Mouse (Mus musculus) MEL (cell line): ENCODE measurements at regions not wholly inside any gene's neighbourhood (a gene's known extent, or its start where the extent isn't known, plus 50 kb on each side); places are given as distances from the start of the nearest gene placed in this dataset.

ENCODE experiments used
- DNase-seq: peaks from one replicate; pipeline ENCODE4 v3.0.0; 2011; ENCODE audit warnings: low read depth, low spot score
- H3K27ac ChIP-seq: 2 replicates; pipeline ENCODE4 v1.5.1; 2012; ENCODE audit warnings: low read depth, mild to moderate bottlenecking, control low read depth, low read length, moderate library complexity; ENCODE audit not compliant: control insufficient read depth
- H3K27me3 ChIP-seq, 2 experiments: fragments of 150-350 bp in 1 of 2; sonication (generic) in 1 of 2; 2 replicates each; pipeline ENCODE4 v1.6.1; 2012; ENCODE audit warnings: low read length in 2 of 2, mild to moderate bottlenecking in 2 of 2, improper control_type of control experiment in 1 of 2, moderate library complexity in 1 of 2; ENCODE audit not compliant: insufficient read depth in 2 of 2, control insufficient read depth in 1 of 2
- H3K36me3 ChIP-seq, 2 experiments: 2 replicates each; pipeline ENCODE4 v1.6.1; 2012 to 2014; ENCODE audit warnings: low read length in 2 of 2, improper control_type of control experiment in 1 of 2, inconsistent platforms in 1 of 2, mild to moderate bottlenecking in 1 of 2; ENCODE audit not compliant: insufficient read depth in 2 of 2, control insufficient read depth in 1 of 2
- H3K4me1 ChIP-seq, 2 experiments: fragments of 150-350 bp in 1 of 2; sonication (generic) in 1 of 2; 2 replicates each; pipeline ENCODE4 v1.6.1; 2012; ENCODE audit warnings: low read length in 2 of 2, improper control_type of control experiment in 1 of 2, mild to moderate bottlenecking in 1 of 2; ENCODE audit not compliant: insufficient read depth in 2 of 2, control insufficient read depth in 1 of 2
- H3K4me3 ChIP-seq, 2 experiments: fragments of 150-350 bp in 1 of 2; sonication (generic) in 1 of 2; 2 replicates each; pipeline ENCODE4 v1.5.1; 2012; ENCODE audit warnings: low read depth in 2 of 2, low read length in 2 of 2, mild to moderate bottlenecking in 2 of 2, moderate library complexity in 2 of 2, control low read depth in 1 of 2, improper control_type of control experiment in 1 of 2; ENCODE audit not compliant: control insufficient read depth in 1 of 2, insufficient read depth in 1 of 2
- H3K79me2 ChIP-seq: 2 replicates; pipeline ENCODE4 v1.6.1; 2012; ENCODE audit warnings: mild to moderate bottlenecking, low read length, moderate library complexity; ENCODE audit not compliant: control insufficient read depth, poor library complexity, insufficient read depth
- H3K9ac ChIP-seq: 2 replicates; pipeline ENCODE4 v1.6.1; 2012; ENCODE audit warnings: low read depth, mild to moderate bottlenecking, control low read depth, low read length, moderate library complexity; ENCODE audit not compliant: control insufficient read depth, poor library complexity, severe bottlenecking
- H3K9me3 ChIP-seq: fragments of 150-350 bp; sonication (generic); replicated peaks from 2 replicates; pipeline ENCODE4 v1.6.1; 2012; ENCODE audit warnings: mild to moderate bottlenecking, low read length, improper control_type of control experiment, moderate library complexity; ENCODE audit not compliant: insufficient read depth
- BHLHE40 ChIP-seq: IDR thresholded peaks from 2 replicates; pipeline ENCODE4 v1.6.1; 2012; ENCODE audit warnings: low read depth, mild to moderate bottlenecking, inconsistent platforms, low read length, improper control_type of control experiment, borderline replicate concordance
- CHD1 ChIP-seq: IDR thresholded peaks from 2 replicates; pipeline ENCODE4 v1.6.1; 2012; ENCODE audit warnings: low read depth, mild to moderate bottlenecking, inconsistent platforms, low read length, improper control_type of control experiment
- CTCF ChIP-seq, 3 experiments: IDR thresholded peaks in 2 of 3; conservative IDR thresholded peaks in 1 of 3; 2 replicates each; pipeline ENCODE4 v1.5.1; 2011 to 2012; ENCODE audit warnings: low read length in 3 of 3, low read depth in 2 of 3, mild to moderate bottlenecking in 2 of 3, improper control_type of control experiment in 1 of 3, inconsistent platforms in 1 of 3, mixed read lengths in 1 of 3, moderate library complexity in 1 of 3; ENCODE audit not compliant: control insufficient read depth in 1 of 3, insufficient read depth in 1 of 3, poor library complexity in 1 of 3, severe bottlenecking in 1 of 3
- E2F4 ChIP-seq: IDR thresholded peaks from 2 replicates; pipeline ENCODE4 v1.6.1; 2011; ENCODE audit warnings: low read depth, low read length, improper control_type of control experiment, borderline replicate concordance
- ELF1 ChIP-seq: IDR thresholded peaks from 2 replicates; pipeline ENCODE4 v1.6.1; 2014; ENCODE audit warnings: low read depth, mild to moderate bottlenecking, inconsistent platforms, low read length, improper control_type of control experiment, moderate library complexity
- EP300 ChIP-seq, 2 experiments: IDR thresholded peaks; 2 replicates each; pipeline ENCODE4 v1.6.1; 2011; ENCODE audit warnings: improper control_type of control experiment in 2 of 2, low read length in 2 of 2, low read depth in 1 of 2, mild to moderate bottlenecking in 1 of 2
- JUND ChIP-seq: IDR thresholded peaks from 2 replicates; pipeline ENCODE4 v1.6.1; 2011; ENCODE audit warnings: low read depth, mild to moderate bottlenecking, improper control_type of control experiment, low read length
- KAT2A ChIP-seq: conservative IDR thresholded peaks from 2 replicates; pipeline ENCODE4 v1.6.1; 2012; ENCODE audit warnings: low read depth, low read length, improper control_type of control experiment, inconsistent platforms
- MAFK ChIP-seq: IDR thresholded peaks from 2 replicates; pipeline ENCODE4 v1.6.1; 2011; ENCODE audit warnings: low read depth, mild to moderate bottlenecking, low read length, improper control_type of control experiment, borderline replicate concordance
- MEF2A ChIP-seq: IDR thresholded peaks from 2 replicates; pipeline ENCODE4 v1.6.1; 2014; ENCODE audit warnings: low read depth, mild to moderate bottlenecking, inconsistent platforms, low read length, improper control_type of control experiment; ENCODE audit not compliant: poor library complexity, insufficient replicate concordance, severe bottlenecking; ENCODE audit errors: extremely low read depth
- MXI1 ChIP-seq: IDR thresholded peaks from 2 replicates; pipeline ENCODE4 v1.6.1; 2011; ENCODE audit warnings: mild to moderate bottlenecking, low read depth, low read length, improper control_type of control experiment
- MYC ChIP-seq: IDR thresholded peaks from 2 replicates; pipeline ENCODE4 v1.6.1; 2011; ENCODE audit warnings: low read depth, mild to moderate bottlenecking, low read length, improper control_type of control experiment, moderate library complexity
- NELFE ChIP-seq: IDR thresholded peaks from 2 replicates; pipeline ENCODE4 v1.6.1; 2011; ENCODE audit warnings: low read depth, low read length, improper control_type of control experiment
- NRF1 ChIP-seq: IDR thresholded peaks from 2 replicates; pipeline ENCODE4 v1.6.1; 2014; ENCODE audit warnings: low read depth, mild to moderate bottlenecking, inconsistent platforms, low read length, improper control_type of control experiment, moderate library complexity; ENCODE audit not compliant: poor library complexity, insufficient read depth, severe bottlenecking
- POLR2A ChIP-seq, 2 experiments: IDR thresholded peaks; 2 replicates each; pipeline ENCODE4 v1.6.1; 2011 to 2012; ENCODE audit warnings: low read length in 2 of 2, mild to moderate bottlenecking in 2 of 2, control low read depth in 1 of 2, improper control_type of control experiment in 1 of 2, low read depth in 1 of 2, moderate library complexity in 1 of 2; ENCODE audit not compliant: control insufficient read depth in 1 of 2, insufficient read depth in 1 of 2, poor library complexity in 1 of 2
- TAL1 ChIP-seq: IDR thresholded peaks from 2 replicates; pipeline ENCODE4 v1.6.1; 2012; ENCODE audit warnings: mild to moderate bottlenecking, inconsistent platforms, low read length, moderate library complexity, mixed read lengths
- TBP ChIP-seq: IDR thresholded peaks from 2 replicates; pipeline ENCODE4 v1.8.0; 2011; ENCODE audit warnings: low read depth, low read length, improper control_type of control experiment
- ZMIZ1 ChIP-seq: IDR thresholded peaks from 2 replicates; pipeline ENCODE4 v1.6.1; 2012; ENCODE audit warnings: low read depth, mild to moderate bottlenecking, inconsistent platforms, low read length, improper control_type of control experiment, moderate library complexity
- ZNF384 ChIP-seq: IDR thresholded peaks from 2 replicates; pipeline ENCODE4 v1.6.1; 2012; ENCODE audit warnings: low read depth, mild to moderate bottlenecking, inconsistent platforms, low read length, improper control_type of control experiment

GRCm38 (mm10) chr13:63644308-63644707, 70.9 kb upstream of the Ptch1 start:
- no peak for DNase-seq
- Histone ChIP-seq H3K4me1 (no peaks in the 10 kb centered on the region), H3K36me3 (no peaks in the 10 kb centered on the region), H3K9me3 (no peaks in the 10 kb centered on the region), H3K27ac (no peak overlapping the region), H3K9ac (no peak overlapping the region), H3K27me3 (no peaks in the 10 kb centered on the region; a peak in 2 of 4 replicates), H3K79me2 (no peaks in the 10 kb centered on the region), H3K4me3 (no peak overlapping the region)
- TF ChIP-seq BHLHE40, result no peak

- DNase-seq, result no peak
- Histone ChIP-seq H3K4me3 (no peak overlapping the region), H3K9me3 (no peaks in the 10 kb centered on the region), H3K4me1 (no peaks in the 10 kb centered on the region), H3K36me3 (no peaks in the 10 kb centered on the region), H3K79me2 (no peaks in the 10 kb centered on the region), H3K9ac (no peak overlapping the region), H3K27ac (no peak overlapping the region), H3K27me3 (peaks cover 0 to 4% of the 10 kb centered on the region in 2 experiments; a peak in 3 of 4 replicates)
- no peak for TF ChIP-seq ZMIZ1
- no peak for TF ChIP-seq MEF2A
- TF ChIP-seq EP300 (IDR thresholded peaks at IDR 0.05; ENCODE audit: low read depth in 1 of 2, low read length in 2 of 2), result no peak
- TF ChIP-seq NRF1, result no peak
- no peak for TF ChIP-seq POLR2A (IDR thresholded peaks at IDR 0.05; ENCODE audit: control insufficient read depth in 1 of 2, insufficient read depth in 1 of 2, low read depth in 1 of 2, low read length in 2 of 2, poor library complexity in 1 of 2)
- no peak for TF ChIP-seq E2F4
- no peak for TF ChIP-seq NELFE
- TF ChIP-seq ELF1, result no peak
- no peak for TF ChIP-seq KAT2A
- TF ChIP-seq CHD1, result no peak
Measured at GRCm38 (mm10) chr13:63649058-63649647, 75.8 kb upstream of the Ptch1 start.

GRCm38 (mm10) chr13:63654514-63654913, 81.1 kb upstream of the Ptch1 start:
- H3K36me3 ChIP-seq, result no peaks in the 10 kb centered on the region
- no peak overlapping the region for H3K4me3 ChIP-seq
- no peak for DNase-seq
- no peak overlapping the region for H3K9ac ChIP-seq
- TF ChIP-seq JUND (no peak), CTCF (IDR thresholded peaks at IDR 0.05 in 2 of 3, conservative IDR thresholded peaks at IDR 0.05 in 1 of 3; ENCODE audit: control insufficient read depth in 1 of 3, insufficient read depth in 1 of 3, low read depth in 2 of 3, low read length in 3 of 3, poor library complexity in 1 of 3, severe bottlenecking in 1 of 3) (no peak), BHLHE40 (no peak), MYC (no peak), TBP (no peak), MAFK (no peak), MXI1 (no peak), KAT2A (no peak), ZNF384 (no peak), TAL1 (no peak)
- no peaks in the 10 kb centered on the region for H3K4me1 ChIP-seq
- H3K9me3 ChIP-seq, result no peaks in the 10 kb centered on the region
- H3K79me2 ChIP-seq, result no peaks in the 10 kb centered on the region
- H3K27me3 ChIP-seq, result peaks cover 0 to 4% of the 10 kb centered on the region in 2 experiments; a peak in 3 of 4 replicates
- H3K27ac ChIP-seq, result no peak overlapping the region
